Mouse (Mus musculus) forebrain, embryonic 12.5 days (tissue): Measurements from ENCODE around the gene Cgrrf1. TPM values are rescaled to one million over a fixed set of nuclear protein-coding genes. Genes with fewer than 3 reads are reported as not detected.
A peak's percentile ranks its signal among the peaks of the same experiment; 100 is the strongest.

Experiments used
- ATAC-seq: fragments of 200-750 bp; cut with Nextera tagmentation; 2 replicates; pipeline ENCODE4 v1.8.0; 2017; ENCODE audit warnings: moderate TSS enrichment; ENCODE audit not compliant: low FRiP score
- H3K27ac ChIP-seq: fragments of 300-500 bp; sonication (generic); 2 replicates; pipeline ENCODE4 v1.5.1; 2016; ENCODE audit warnings: mild to moderate bottlenecking
- H3K27me3 ChIP-seq: fragments of 300-500 bp; sonication (generic); 2 replicates; pipeline ENCODE4 v1.6.1; 2016; ENCODE audit warnings: mild to moderate bottlenecking
- H3K36me3 ChIP-seq: fragments of 300-500 bp; sonication (generic); replicated peaks from 2 replicates; pipeline ENCODE4 v1.6.1; 2016; ENCODE audit warnings: mild to moderate bottlenecking
- H3K4me1 ChIP-seq: fragments of 300-500 bp; sonication (generic); 2 replicates; pipeline ENCODE4 v1.6.1; 2016
- H3K4me2 ChIP-seq: fragments of 300-500 bp; sonication (generic); 2 replicates; pipeline ENCODE4 v1.6.1; 2016; ENCODE audit warnings: mild to moderate bottlenecking, moderate library complexity
- H3K4me3 ChIP-seq: fragments of 300-500 bp; sonication (generic); replicated peaks from 2 replicates; pipeline ENCODE4 v1.5.1; 2016; ENCODE audit warnings: mild to moderate bottlenecking
- H3K9ac ChIP-seq: fragments of 300-500 bp; sonication (generic); 2 replicates; pipeline ENCODE4 v1.6.1; 2016; ENCODE audit warnings: mild to moderate bottlenecking
- H3K9me3 ChIP-seq: fragments of 300-500 bp; sonication (generic); 2 replicates; pipeline ENCODE4 v1.6.1; 2016
- WGBS: fragments of 180-500 bp; shearing (Covaris S2); methylation state at CpG from one replicate; pipeline ENCODE4 v1.1.7; 2016; 5-methylcytosine and 5-hydroxymethylcytosine counted together
- polyA plus RNA-seq: library from polyadenylated mRNA; unstranded; fragments of >200 nt; fragmentation: Nextera tagmentation; extraction: Ambion mirVana; gene quantifications from 2 replicates; pipeline ENCODE4 v1.2.1, GENCODE M21; 2016

Cgrrf1 gene
- polyA plus RNA-seq, 1 experiment from 2014 or later: 28.6 TPM

DNA sequence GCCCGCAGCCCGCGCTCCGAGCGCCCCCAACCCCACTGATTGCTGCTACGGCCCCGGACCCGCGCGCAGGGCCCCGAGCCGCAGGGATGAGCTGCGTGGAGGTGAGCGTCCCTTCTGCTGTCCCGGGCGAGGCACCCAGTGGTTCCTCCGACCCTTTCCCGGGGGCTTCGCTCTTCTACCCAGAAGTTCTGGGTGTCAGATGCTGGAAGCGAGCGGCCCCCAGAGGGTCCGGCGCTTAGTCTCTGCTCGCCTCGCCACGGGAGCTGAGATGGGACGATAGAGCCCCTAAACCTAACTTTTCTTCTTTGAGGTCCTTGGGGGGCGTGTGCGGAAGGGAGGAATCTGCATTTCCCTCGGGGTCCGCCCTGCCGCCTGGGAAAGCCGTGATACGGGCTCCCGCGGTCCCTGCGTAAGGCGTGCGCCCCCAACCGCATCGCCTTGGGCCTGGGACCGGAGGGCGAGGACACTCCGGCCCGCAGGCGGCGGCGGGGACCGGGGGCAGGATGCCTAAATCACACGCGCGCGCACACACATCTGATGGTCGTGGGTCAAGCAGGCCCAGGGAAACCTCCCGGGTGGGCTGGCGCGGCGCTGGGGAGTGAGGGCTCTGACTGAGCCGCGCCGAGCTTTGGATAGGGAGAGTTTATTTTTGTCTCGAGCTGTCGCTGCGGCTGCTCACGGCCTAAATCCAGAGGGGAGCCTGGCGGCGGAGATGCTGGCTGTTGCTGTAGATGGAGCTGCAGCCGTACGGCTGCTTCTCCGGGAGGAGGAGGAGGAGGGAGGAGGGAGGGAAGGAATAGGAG is 51.3 kb downstream of the Cgrrf1 start:
- Histone ChIP-seq H3K9ac (peak overlapping the region; percentile 80), H3K36me3 (no peaks in the 10 kb centered on the region), H3K4me3 (peak overlapping the region; percentile 65), H3K27me3 (peaks cover 9% of the 10 kb centered on the region; the same call in 1 of the 2 replicates), H3K9me3 (no peaks in the 10 kb centered on the region), H3K27ac (peak overlapping the region; percentile 82), H3K4me2 (peak overlapping the region; percentile 94), H3K4me1 (peaks cover 29% of the 10 kb centered on the region)
- peak; percentile 28 for ATAC-seq
- WGBS: 1% methylated on average over 65 of the region's 70 CpGs

DNA sequence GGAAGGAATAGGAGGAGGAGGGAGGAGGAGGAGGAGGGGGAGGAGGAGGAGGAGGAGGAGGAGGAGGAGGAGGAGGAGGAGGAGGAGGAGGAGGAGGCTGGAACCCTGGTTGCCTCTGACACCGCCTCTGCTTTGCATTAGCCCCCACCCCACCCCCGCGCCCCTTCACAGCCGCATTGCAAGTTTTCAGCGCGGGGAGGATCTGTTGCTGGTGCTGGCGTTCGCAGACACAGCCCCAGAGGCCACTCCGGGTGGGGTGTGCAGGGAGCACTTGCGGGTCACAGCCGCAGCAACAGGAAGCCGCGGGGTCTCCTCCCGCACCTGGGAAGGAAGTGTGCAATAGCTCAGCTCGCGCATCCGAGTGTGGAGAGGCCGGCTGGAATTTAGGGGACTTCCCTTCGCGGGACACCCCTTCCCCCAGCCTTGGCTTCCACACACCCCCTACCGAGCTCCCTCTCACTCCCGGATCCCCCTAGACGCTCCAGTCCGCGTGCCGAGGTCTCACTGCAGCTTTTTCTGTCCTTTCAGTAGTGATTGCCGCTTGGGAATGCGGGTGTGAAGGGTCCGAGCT is 52.0 kb downstream of the Cgrrf1 start:
- 1% methylated on average over 29 of the region's 29 CpGs for WGBS
- H3K4me3 ChIP-seq: peak overlapping the region; percentile 65
- ATAC-seq: peak; percentile 13
- peak overlapping the region; percentile 94 for H3K4me2 ChIP-seq
- peak overlapping the region; percentile 82 for H3K27ac ChIP-seq
- no peaks in the 10 kb centered on the region for H3K36me3 ChIP-seq
- no peaks in the 10 kb centered on the region for H3K9me3 ChIP-seq
- H3K27me3 ChIP-seq: peaks cover 9% of the 10 kb centered on the region; the same call in 1 of the 2 replicates
- H3K9ac ChIP-seq: peak overlapping the region; percentile 80
- H3K4me1 ChIP-seq: peaks cover 29% of the 10 kb centered on the region

DNA sequence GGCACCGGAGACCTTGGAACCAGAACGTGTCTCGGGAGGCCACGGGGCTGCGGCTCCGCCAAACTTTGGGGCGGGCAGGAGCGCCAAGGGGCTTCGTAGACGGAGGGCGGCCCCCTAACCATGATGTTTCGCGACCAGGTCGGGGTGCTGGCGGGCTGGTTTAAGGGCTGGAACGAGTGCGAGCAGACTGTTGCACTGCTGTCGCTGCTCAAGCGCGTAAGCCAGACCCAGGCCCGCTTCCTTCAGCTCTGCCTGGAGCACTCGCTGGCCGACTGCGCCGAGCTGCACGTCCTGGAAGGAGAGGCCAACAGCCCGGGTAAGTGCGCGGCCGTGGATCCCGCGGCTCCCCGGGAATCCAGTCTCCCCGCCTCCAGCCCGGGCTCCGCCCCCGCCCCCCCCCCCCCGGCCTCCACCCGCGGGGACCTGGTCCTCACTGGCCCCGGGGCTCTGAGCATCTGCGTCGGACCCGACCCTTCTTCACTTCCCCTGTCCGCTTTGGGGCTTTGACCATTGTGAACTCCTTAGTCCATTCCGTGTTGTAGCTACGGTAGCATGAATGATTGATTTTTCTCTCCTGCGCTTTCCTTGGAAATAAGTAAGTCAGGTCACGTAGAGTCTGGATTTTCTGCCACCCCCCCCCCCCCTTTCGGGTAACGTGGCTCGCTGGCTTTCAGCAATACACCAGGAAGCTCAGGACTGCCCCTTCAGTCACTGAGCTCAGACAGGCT is 52.9 kb downstream of the Cgrrf1 start:
- Histone ChIP-seq H3K27me3 (peaks cover 9% of the 10 kb centered on the region; the same call in 1 of the 2 replicates), H3K36me3 (no peaks in the 10 kb centered on the region; the same call in 1 of the 2 replicates), H3K9ac (peak overlapping the region; percentile 80), H3K4me3 (peak overlapping the region; percentile 65), H3K27ac (peak overlapping the region; percentile 82), H3K4me1 (peaks cover 29% of the 10 kb centered on the region), H3K4me2 (peak overlapping the region; percentile 94), H3K9me3 (no peaks in the 10 kb centered on the region)
- ATAC-seq: peak; percentile 58
- WGBS: under 1% methylated on average over 41 of the region's 52 CpGs

DNA sequence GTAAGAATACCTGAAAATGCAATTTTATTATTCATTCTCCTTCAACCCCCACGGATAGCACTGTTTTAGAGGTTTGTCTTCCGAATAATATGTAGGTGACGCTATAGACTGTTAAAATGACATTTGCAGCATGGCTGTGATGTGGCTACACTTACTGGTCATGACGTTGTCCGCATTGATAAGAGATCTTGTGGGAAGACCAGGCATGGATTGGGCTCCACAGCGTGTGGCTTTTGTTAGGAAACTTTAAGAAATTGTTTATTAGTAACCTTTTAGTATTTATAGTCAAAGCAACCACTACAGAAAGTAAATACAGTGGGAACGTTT is 53.5 kb downstream of the Cgrrf1 start:
- no peak for ATAC-seq
- 2% methylated on average over 7 of the region's 7 CpGs for WGBS
- peak overlapping the region; percentile 80; the same call in 1 of the 2 replicates for H3K9ac ChIP-seq

GRCm38 (mm10) chr14:46885891-46886301 is 54.0 kb downstream of the Cgrrf1 start:
- 30% methylated on average over 5 of the region's 5 CpGs for whole genome bisulfite sequencing

More for the DNA sequence above, 53.5 kb downstream of the Cgrrf1 start:
- no peaks in the 10 kb centered on the region for H3K9me3 ChIP-seq
- H3K27me3 ChIP-seq: peaks cover 9% of the 10 kb centered on the region; the same call in 1 of the 2 replicates
- peak overlapping the region; percentile 65 for H3K4me3 ChIP-seq
- H3K4me2 ChIP-seq: peak overlapping the region; percentile 94
- H3K36me3 ChIP-seq: no peaks in the 10 kb centered on the region; the same call in 1 of the 2 replicates
- peak overlapping the region; percentile 82; the same call in 1 of the 2 replicates for H3K27ac ChIP-seq
- peaks cover 29% of the 10 kb centered on the region for H3K4me1 ChIP-seq

GRCm38 (mm10) chr14:46889096-46889495 is 57.2 kb downstream of the Cgrrf1 start:
- Histone ChIP-seq H3K9me3 (no peaks in the 10 kb centered on the region), H3K27me3 (peaks cover 3% of the 10 kb centered on the region; the same call in 1 of the 2 replicates), H3K36me3 (no peaks in the 10 kb centered on the region; the same call in 1 of the 2 replicates), H3K4me3 (no peak overlapping the region), H3K4me1 (peaks cover 12% of the 10 kb centered on the region), H3K27ac (no peak overlapping the region), H3K9ac (no peak overlapping the region), H3K4me2 (no peak overlapping the region)
- 93% methylated on average over 4 of the region's 4 CpGs for WGBS
- no peak for ATAC-seq

More at GRCm38 (mm10) chr14:46885891-46886301, 54.0 kb downstream of the Cgrrf1 start:
- H3K4me3 ChIP-seq: peak overlapping the region; percentile 65
- H3K4me2 ChIP-seq: peak overlapping the region; percentile 94
- H3K9me3 ChIP-seq: no peaks in the 10 kb centered on the region
- peak overlapping the region; percentile 22; the same call in 1 of the 2 replicates for H3K9ac ChIP-seq
- ATAC-seq: no peak
- H3K27me3 ChIP-seq: peaks cover 9% of the 10 kb centered on the region; the same call in 1 of the 2 replicates
- no peak overlapping the region for H3K27ac ChIP-seq
- H3K36me3 ChIP-seq: no peaks in the 10 kb centered on the region; the same call in 1 of the 2 replicates
- peaks cover 29% of the 10 kb centered on the region for H3K4me1 ChIP-seq

DNA sequence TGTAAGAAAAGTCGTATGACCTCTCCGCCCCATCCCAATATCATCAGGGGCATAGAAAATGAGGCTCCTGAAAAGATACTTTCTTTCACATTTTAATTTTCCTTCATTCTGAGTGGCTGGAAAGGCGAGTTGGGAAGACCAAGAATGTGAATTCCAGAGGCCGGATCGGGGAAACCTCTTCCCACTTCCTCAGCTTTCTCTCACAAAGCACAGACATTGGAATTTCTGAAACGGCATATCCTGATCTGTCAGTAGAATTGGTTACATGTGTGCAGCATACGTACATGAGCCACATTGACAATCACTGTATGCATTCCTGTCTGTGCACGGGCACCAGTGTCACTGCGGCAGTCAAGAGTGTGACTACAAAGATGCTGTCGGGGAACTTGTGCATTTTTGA is 62.0 kb downstream of the Cgrrf1 start:
- no peak overlapping the region for H3K4me3 ChIP-seq
- no peaks in the 10 kb centered on the region; the same call in 1 of the 2 replicates for H3K36me3 ChIP-seq
- H3K9me3 ChIP-seq: no peaks in the 10 kb centered on the region
- H3K4me1 ChIP-seq: no peaks in the 10 kb centered on the region
- ATAC-seq: no peak
- H3K27ac ChIP-seq: no peak overlapping the region
- no peaks in the 10 kb centered on the region for H3K27me3 ChIP-seq
- H3K9ac ChIP-seq: no peak overlapping the region
- no peak overlapping the region for H3K4me2 ChIP-seq
- 88% methylated on average over 10 of the region's 10 CpGs for WGBS

DNA sequence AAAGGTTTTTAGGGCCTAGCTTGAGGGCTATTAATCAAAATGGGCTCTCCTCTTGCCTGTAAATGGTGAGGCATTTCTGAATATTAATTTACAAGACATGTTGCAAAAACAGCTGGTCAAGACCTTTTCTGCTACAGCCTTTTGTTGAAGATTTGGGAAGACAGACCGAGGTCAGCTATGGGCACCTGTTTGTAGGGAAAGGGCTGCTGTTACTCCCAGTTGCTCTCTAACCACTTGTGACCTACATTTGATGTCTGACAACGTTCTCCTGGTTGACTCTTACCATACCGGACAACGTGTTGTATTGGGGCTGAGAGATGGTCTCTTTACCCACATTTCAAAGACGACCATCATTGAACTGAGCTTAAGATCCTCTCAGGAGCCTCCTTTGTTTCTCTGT is 66.0 kb downstream of the Cgrrf1 start:
- no peak overlapping the region for H3K27ac ChIP-seq
- H3K9ac ChIP-seq: no peak overlapping the region
- no peak overlapping the region for H3K4me2 ChIP-seq
- no peak overlapping the region for H3K4me3 ChIP-seq
- 85% methylated on average over 5 of the region's 5 CpGs for WGBS
- H3K4me1 ChIP-seq: no peaks in the 10 kb centered on the region
- ATAC-seq: no peak
- no peaks in the 10 kb centered on the region for H3K36me3 ChIP-seq
- no peaks in the 10 kb centered on the region for H3K9me3 ChIP-seq
- H3K27me3 ChIP-seq: no peaks in the 10 kb centered on the region

GRCm38 (mm10) chr14:46898626-46899025 is 66.7 kb downstream of the Cgrrf1 start:
- Histone ChIP-seq H3K4me2 (no peak overlapping the region), H3K9ac (no peak overlapping the region), H3K27ac (no peak overlapping the region), H3K36me3 (no peaks in the 10 kb centered on the region), H3K9me3 (no peaks in the 10 kb centered on the region), H3K4me1 (no peaks in the 10 kb centered on the region), H3K4me3 (no peak overlapping the region), H3K27me3 (no peaks in the 10 kb centered on the region)
- ATAC-seq: no peak
- 62% methylated on average over 3 of the region's 3 CpGs for WGBS

DNA sequence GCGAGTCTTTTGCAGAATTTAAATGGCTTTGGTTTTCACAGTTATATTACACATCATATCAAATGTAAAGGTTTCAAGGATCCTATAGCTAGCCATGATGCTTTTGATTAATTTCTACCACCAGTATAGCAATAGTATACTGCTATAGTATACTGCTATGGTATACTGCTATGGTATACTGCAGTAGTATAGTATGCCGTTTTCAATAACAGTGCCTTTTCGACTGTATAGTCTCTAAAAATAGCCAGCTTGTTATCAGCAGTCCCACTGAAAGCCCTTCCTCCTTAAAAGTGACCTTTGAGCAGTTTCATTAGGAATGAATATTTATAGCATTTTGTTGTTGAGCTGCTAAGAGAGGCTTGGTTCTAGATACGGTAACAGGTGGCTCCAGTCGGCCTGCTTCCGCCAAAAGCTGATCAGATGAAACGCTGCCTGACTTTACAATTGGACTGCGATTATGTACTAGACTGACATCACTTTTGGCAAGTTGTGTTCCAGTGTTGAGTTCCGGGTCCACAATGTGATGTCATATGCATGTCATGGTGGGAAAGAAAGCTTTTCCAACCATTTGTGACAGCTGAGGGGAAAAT is 70.7 kb downstream of the Cgrrf1 start:
- no peaks in the 10 kb centered on the region for H3K4me1 ChIP-seq
- no peak overlapping the region for H3K9ac ChIP-seq
- H3K27ac ChIP-seq: no peak overlapping the region
- no peaks in the 10 kb centered on the region for H3K27me3 ChIP-seq
- H3K9me3 ChIP-seq: no peaks in the 10 kb centered on the region
- 93% methylated on average over 9 of the region's 9 CpGs for WGBS
- no peak for ATAC-seq
- H3K4me2 ChIP-seq: no peak overlapping the region
- no peak overlapping the region for H3K4me3 ChIP-seq
- no peaks in the 10 kb centered on the region for H3K36me3 ChIP-seq
